Comparison of ENCODE assay signal across 16 mouse cellular contexts in the genomic region with DNA sequence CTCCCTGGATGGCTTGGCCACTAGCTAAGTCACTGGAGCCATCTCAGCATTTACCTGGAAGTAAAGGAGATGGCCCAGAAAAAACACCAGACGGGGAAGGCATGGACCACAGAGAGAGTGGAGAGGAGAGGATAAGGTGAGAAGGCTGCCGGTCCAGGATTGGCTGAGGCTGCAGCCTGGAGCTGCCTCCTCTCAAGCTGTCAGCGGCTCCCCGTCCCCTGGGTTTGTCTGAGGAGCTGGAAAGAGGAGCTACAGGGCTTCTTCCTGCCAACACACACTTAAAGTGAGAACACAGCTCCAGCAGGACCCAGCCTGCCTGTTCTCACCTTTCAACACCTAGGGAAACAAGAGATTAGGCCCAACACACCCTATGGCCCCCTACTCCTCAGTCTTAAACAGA.
DNase-seq lines count a peak whose midpoint lies in the region; ATAC-seq and TF ChIP-seq lines count a peak whose summit lies in the region.
"Had no signal": no experiment of that assay in that cellular context is flagged by ENCODE, and none has a peak within 500 bp of the region (broad histone marks: within the 10 kb centered on the region; RNA-seq: fewer than 3 reads in every experiment).

No protein-coding gene starts in this region.

- peak; percentile 14 to 34 for DNase-seq in cerebellum, postnatal 25 days
- no peak for DNase-seq in cerebellum, adult 2 months
- no peak for DNase-seq in heart, postnatal 25 days (ENCODE audit: low spot score)
- no peak for DNase-seq in layer of hippocampus, adult 2 months (ENCODE audit: low spot score in 2 of 2)
- DNase-seq: adrenal gland, postnatal 10 days; embryo, embryonic 11 days; kidney, adult 11 months; kidney, postnatal 36 days; layer of hippocampus, postnatal 36 days; lung, postnatal 14 days; right cerebral cortex, postnatal 25 days; thymus, postnatal 25 days had no signal

- intact Hi-C loops in heart, postnatal 25 days (cut with DNase I) = no loop called here

- no peak overlapping the region for H3K27ac ChIP-seq in cerebellum, adult 2 months (ENCODE audit: insufficient read depth, low read length)
- no peak overlapping the region for H3K27ac ChIP-seq in heart, embryonic 14.5 days (replicated peaks in 1 of 2; ENCODE audit: control insufficient read depth in 1 of 2, insufficient read depth in 1 of 2, low read depth in 2 of 2, low read length in 2 of 2)
- H3K27ac ChIP-seq in midbrain, embryonic 13.5 days = peak overlapping the region; percentile 58; the same call in 1 of the 2 replicates
- H3K27ac ChIP-seq in midbrain, embryonic 15.5 days = no peak overlapping the region
- H3K27ac ChIP-seq in limb, embryonic 12.5 days = 0 out of 2 replicates have a peak overlapping the region, but pooled peaks have one; percentile 23
- no peak overlapping the region for H3K27ac ChIP-seq in layer of hippocampus, adult 2 months

- TF ChIP-seq POLR2A in cerebellum, adult 2 months (IDR thresholded peaks at IDR 0.05; ENCODE audit: borderline replicate concordance, insufficient read depth, low read length) = no peak

- no peak overlapping the region for H3K4me3 ChIP-seq in cerebellum, adult 2 months (replicated peaks; ENCODE audit: insufficient read depth, low read depth, low read length)
- no peak overlapping the region for H3K4me3 ChIP-seq in heart, embryonic 14.5 days (ENCODE audit: control insufficient read depth in 1 of 2, insufficient read depth in 1 of 2, low read depth in 1 of 2, low read length in 2 of 2)
- H3K4me3 ChIP-seq in midbrain, embryonic 13.5 days (replicated peaks) = no peak overlapping the region
- H3K4me3 ChIP-seq in midbrain, embryonic 15.5 days = no peak overlapping the region
- H3K4me3 ChIP-seq in limb, embryonic 12.5 days (replicated peaks) = no peak overlapping the region
- H3K4me3 ChIP-seq in layer of hippocampus, adult 2 months = no peak overlapping the region

- no peak overlapping the region for H3K4me2 ChIP-seq in heart, embryonic 14.5 days (ENCODE audit: low read length)
- H3K4me2 ChIP-seq in midbrain, embryonic 13.5 days (replicated peaks) = no peak overlapping the region
- no peak overlapping the region for H3K4me2 ChIP-seq in midbrain, embryonic 15.5 days
- H3K4me2 ChIP-seq in limb, embryonic 12.5 days = no peak overlapping the region

- WGBS in cerebellum, adult 2 months = 30% methylated on average over 4 of the region's 4 CpGs
- WGBS in heart, embryonic 14.5 days = 14% methylated on average over 4 of the region's 4 CpGs
- 56% methylated on average over 4 of the region's 4 CpGs for WGBS in midbrain, embryonic 13.5 days
- 76% methylated on average over 4 of the region's 4 CpGs for WGBS in midbrain, embryonic 15.5 days
- 45% methylated on average over 4 of the region's 4 CpGs for WGBS in limb, embryonic 12.5 days

- 0 out of 2 replicates have a peak, but pooled peaks cover 4% of the 10 kb centered on the region for H3K9me3 ChIP-seq in heart, embryonic 14.5 days (ENCODE audit: control insufficient read depth, low read length)
- H3K9me3 ChIP-seq in midbrain, embryonic 13.5 days = no peaks in the 10 kb centered on the region; the same call in 1 of the 2 replicates
- H3K9me3 ChIP-seq in midbrain, embryonic 15.5 days = no peaks in the 10 kb centered on the region
- H3K9me3 ChIP-seq in limb, embryonic 12.5 days = 0 out of 2 replicates have a peak, but pooled peaks cover 6% of the 10 kb centered on the region

- no peak overlapping the region for H3K9ac ChIP-seq in heart, embryonic 14.5 days (ENCODE audit: low read length)
- no peak overlapping the region for H3K9ac ChIP-seq in midbrain, embryonic 13.5 days (replicated peaks)
- H3K9ac ChIP-seq in midbrain, embryonic 15.5 days = no peak overlapping the region
- no peak overlapping the region for H3K9ac ChIP-seq in limb, embryonic 12.5 days (replicated peaks)

- no peaks in the 10 kb centered on the region for H3K36me3 ChIP-seq in heart, embryonic 14.5 days (ENCODE audit: control insufficient read depth, insufficient read depth, low read length)
- H3K36me3 ChIP-seq in midbrain, embryonic 13.5 days = no peaks in the 10 kb centered on the region
- no peaks in the 10 kb centered on the region for H3K36me3 ChIP-seq in midbrain, embryonic 15.5 days (replicated peaks)
- no peaks in the 10 kb centered on the region for H3K36me3 ChIP-seq in limb, embryonic 12.5 days

- no peak for TF ChIP-seq CTCF in cerebellum, adult 2 months (IDR thresholded peaks at IDR 0.05; ENCODE audit: borderline replicate concordance, insufficient read depth, low read depth, low read length)
- TF ChIP-seq CTCF in layer of hippocampus, adult 2 months (conservative IDR thresholded peaks at IDR 0.05) = no peak

- ATAC-seq in heart, embryonic 14.5 days (ENCODE audit: insufficient number of reproducible peaks, insufficient read depth, low FRiP score, low read depth) = peak; percentile 73
- no peak for ATAC-seq in midbrain, embryonic 13.5 days
- ATAC-seq in midbrain, embryonic 15.5 days (replicated peaks) = no peak
- no peak for ATAC-seq in limb, embryonic 12.5 days (ENCODE audit: insufficient number of reproducible peaks, insufficient read depth, low FRiP score, low TSS enrichment, low read depth)

- no peaks in the 10 kb centered on the region; the same call in 1 of the 2 replicates for H3K4me1 ChIP-seq in cerebellum, adult 2 months (ENCODE audit: control insufficient read depth, insufficient read depth, low read length)
- peaks cover 9 to 17% of the 10 kb centered on the region in 2 experiments for H3K4me1 ChIP-seq in heart, embryonic 14.5 days (ENCODE audit: control insufficient read depth in 2 of 2, insufficient read depth in 2 of 2, low read length in 2 of 2)
- peaks cover 15% of the 10 kb centered on the region for H3K4me1 ChIP-seq in midbrain, embryonic 13.5 days (replicated peaks)
- H3K4me1 ChIP-seq in midbrain, embryonic 15.5 days = peaks cover 9% of the 10 kb centered on the region; the same call in 1 of the 2 replicates
- peaks cover 21% of the 10 kb centered on the region for H3K4me1 ChIP-seq in limb, embryonic 12.5 days (replicated peaks)

- no peaks in the 10 kb centered on the region for H3K27me3 ChIP-seq in cerebellum, adult 2 months (ENCODE audit: control insufficient read depth, insufficient read depth, low read length)
- H3K27me3 ChIP-seq in heart, embryonic 14.5 days (ENCODE audit: control insufficient read depth, insufficient read depth, low read length) = peaks cover 86% of the 10 kb centered on the region
- H3K27me3 ChIP-seq in midbrain, embryonic 13.5 days = no peaks in the 10 kb centered on the region
- no peaks in the 10 kb centered on the region for H3K27me3 ChIP-seq in midbrain, embryonic 15.5 days (replicated peaks)
- H3K27me3 ChIP-seq in limb, embryonic 12.5 days = no peaks in the 10 kb centered on the region

Comparison
In these comparisons a context has a peak if more than half of its experiments do, and no peak if none do; other contexts are left out.
1. DNase-seq: peak in cerebellum, postnatal 25 days (2 of 2); none in cerebellum, adult 2 months (0 of 2), heart, postnatal 25 days (single experiment) and layer of hippocampus, adult 2 months (0 of 2).
2. H3K27ac ChIP-seq: peak in midbrain, embryonic 13.5 days (single experiment) and limb, embryonic 12.5 days (single experiment); none in cerebellum, adult 2 months (single experiment), heart, embryonic 14.5 days (0 of 2), midbrain, embryonic 15.5 days (single experiment) and layer of hippocampus, adult 2 months (single experiment).